Mouse (Mus musculus) megakaryocyte, embryonic 14.5 days (primary cell): Measurements from ENCODE around the gene Pim1. TPM values are rescaled to one million over a fixed set of nuclear protein-coding genes. Genes with fewer than 3 reads are reported as not detected.

ENCODE experiments used
- H3K27me3 ChIP-seq: replicated peaks from 2 replicates; pipeline ENCODE3; 2012; ENCODE audit warnings: inconsistent platforms
- H3K36me3 ChIP-seq: replicated peaks from 2 replicates; pipeline ENCODE3; 2012; ENCODE audit warnings: low read length, inconsistent platforms, mixed read lengths
- H3K4me1 ChIP-seq: 2 replicates; pipeline ENCODE4 v1.6.1; 2012; ENCODE audit warnings: inconsistent platforms
- H3K4me3 ChIP-seq: replicated peaks from 2 replicates; pipeline ENCODE3; 2012; ENCODE audit warnings: moderate library complexity, mild to moderate bottlenecking, inconsistent platforms
- H3K9me3 ChIP-seq: 2 replicates; pipeline ENCODE4 v1.6.1; 2012; ENCODE audit warnings: inconsistent platforms
- FLI1 ChIP-seq: IDR thresholded peaks from 2 replicates; pipeline ENCODE4 v1.6.1; 2012; ENCODE audit warnings: low read length, inconsistent platforms, mixed read lengths
- GATA1 ChIP-seq: IDR thresholded peaks from 3 replicates; pipeline ENCODE4 v1.6.1; 2012; ENCODE audit warnings: mixed read lengths, low read length, inconsistent platforms, borderline replicate concordance
- polyA plus RNA-seq: library from polyadenylated mRNA; stranded (reverse); fragments of >175 nt; gene quantifications from 2 replicates; pipeline ENCODE4 v1.2.3, GENCODE M21; 2012; ENCODE audit warnings: low replicate concordance; ENCODE audit not compliant: insufficient read depth

The Pim1 gene
- polyA plus RNA-seq, 1 experiment, result 350 TPM

DNA sequence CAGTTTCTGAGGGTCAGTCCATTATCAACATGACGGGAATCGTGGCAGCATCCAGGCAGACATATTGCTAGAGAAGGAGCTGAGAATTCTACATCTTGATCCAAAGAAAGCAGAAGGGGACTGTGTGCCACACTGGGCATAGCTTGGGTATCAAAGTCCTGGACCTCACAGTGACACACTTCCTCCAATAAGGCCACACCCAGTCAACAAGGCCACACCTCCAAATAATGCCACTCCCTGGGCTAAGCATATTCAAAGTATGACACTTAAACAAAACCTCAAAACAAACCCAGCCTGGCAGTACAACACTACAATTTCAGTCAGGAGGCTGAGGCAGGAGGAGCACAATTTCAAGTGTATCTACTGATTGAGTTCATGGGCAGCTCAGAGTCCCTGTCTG lies 7.3 kb upstream of the Pim1 start:
- H3K27me3 ChIP-seq, result no peaks in the 10 kb centered on the region
- no peak overlapping the region for H3K4me3 ChIP-seq
- peaks cover 18% of the 10 kb centered on the region; the same call in 1 of the 2 replicates for H3K9me3 ChIP-seq
- TF ChIP-seq GATA1 (no peak), FLI1 (no peak)
- H3K4me1 ChIP-seq, result peaks cover 65% of the 10 kb centered on the region
- peaks cover 17% of the 10 kb centered on the region for H3K36me3 ChIP-seq

DNA sequence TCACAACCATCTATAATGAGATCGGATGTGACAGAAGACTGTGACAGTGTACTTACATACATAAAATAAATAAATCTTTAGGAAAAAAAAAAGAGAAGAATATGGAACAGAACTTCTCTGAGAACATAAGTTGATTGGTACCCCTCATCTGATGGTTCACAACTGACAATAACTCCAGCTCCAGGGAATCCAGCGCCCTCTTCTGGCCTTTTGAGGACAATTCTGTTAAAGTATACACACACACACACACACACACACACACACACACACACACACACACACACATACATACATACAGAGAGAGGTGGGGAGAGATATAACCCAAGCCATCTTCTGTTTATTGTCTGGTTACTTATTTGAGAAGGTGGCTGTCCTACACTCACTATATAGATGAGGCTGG lies 6.1 kb upstream of the Pim1 start:
- TF ChIP-seq GATA1 (no peak), FLI1 (no peak)
- Histone ChIP-seq H3K4me1 (peaks cover 70% of the 10 kb centered on the region), H3K36me3 (peaks cover 17% of the 10 kb centered on the region), H3K4me3 (no peak overlapping the region), H3K27me3 (no peaks in the 10 kb centered on the region), H3K9me3 (peaks cover 18% of the 10 kb centered on the region; the same call in 1 of the 2 replicates)

DNA sequence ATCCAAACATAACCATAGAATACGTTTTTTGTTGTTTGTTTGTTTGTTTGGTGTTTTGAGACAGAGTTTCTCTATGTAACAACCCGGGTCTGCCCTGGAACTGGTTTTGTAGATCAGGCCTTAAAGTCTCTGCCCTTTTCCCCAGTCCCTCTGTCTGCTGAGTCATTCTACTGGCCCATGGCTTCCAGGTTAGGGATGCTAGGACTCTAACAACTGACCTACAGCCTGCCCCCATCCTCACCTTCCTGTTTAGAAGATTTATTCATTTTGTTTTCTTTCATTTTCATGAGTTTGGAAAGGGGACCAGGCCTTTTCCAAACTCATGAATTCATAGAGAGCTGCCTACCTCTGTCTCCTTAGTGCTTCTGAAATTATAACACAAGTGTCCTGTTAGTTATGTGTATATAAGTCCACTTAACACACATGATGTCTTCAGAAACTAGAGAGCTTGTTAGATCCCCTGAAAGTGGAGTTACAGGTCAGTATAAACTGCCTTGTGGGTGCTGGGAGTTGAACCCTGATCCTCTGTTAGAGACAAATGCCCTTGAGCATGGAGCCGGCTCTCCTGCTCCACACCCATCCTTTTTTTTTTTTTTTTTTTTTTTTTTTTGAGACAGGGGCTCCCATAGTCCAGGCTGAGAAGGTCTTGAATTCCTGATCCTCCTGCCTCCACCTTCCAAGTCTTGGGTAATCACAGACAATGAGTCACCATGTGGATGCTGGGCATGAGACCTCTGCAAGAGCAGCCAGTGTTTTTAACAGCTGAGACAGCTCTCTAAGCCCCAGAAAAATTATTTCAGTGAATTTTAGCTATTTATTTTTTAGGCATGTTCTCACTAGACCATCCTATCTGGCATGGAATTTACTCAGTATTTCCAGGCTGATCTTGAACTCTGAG lies 5.0 kb upstream of the Pim1 start:
- H3K4me3 ChIP-seq, result no peak overlapping the region
- TF ChIP-seq FLI1, result no peak
- TF ChIP-seq GATA1, result no peak
- peaks cover 68% of the 10 kb centered on the region for H3K4me1 ChIP-seq
- no peaks in the 10 kb centered on the region for H3K27me3 ChIP-seq
- peaks cover 17% of the 10 kb centered on the region for H3K36me3 ChIP-seq
- peaks cover 18% of the 10 kb centered on the region; the same call in 1 of the 2 replicates for H3K9me3 ChIP-seq

DNA sequence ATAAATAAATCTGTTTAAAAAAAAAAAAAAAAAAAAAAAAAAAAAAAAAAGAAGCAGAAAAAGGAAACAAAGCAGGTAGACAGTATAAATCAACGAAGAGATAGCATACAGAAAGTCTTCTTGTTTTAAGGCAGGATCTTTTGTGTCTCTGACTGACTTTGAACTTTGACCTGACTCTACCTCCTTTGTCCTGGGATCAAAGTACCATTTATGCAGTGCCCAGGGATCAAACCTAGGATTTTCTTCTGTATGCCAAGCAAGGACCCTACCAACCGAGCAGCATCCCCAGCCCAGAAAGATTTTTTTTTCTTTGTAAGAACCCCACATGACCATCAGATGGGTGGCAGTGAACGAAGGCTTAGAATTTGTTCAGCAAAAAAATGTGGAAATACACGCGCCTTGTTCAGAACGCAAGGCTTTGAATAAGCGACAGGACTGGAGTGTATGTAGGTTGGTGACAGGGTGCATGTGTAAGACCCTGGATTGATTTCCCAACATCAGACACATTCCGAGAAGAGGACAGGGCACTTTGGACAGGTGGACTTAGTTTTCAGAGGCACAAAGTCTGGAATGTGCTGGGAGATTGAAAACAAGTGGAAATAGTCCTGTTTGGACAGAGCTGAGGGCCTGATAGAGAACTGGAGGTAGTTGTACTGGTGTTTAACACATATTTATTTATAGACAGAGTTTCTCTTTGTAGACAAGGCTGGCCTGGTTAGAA lies 2.1 kb upstream of the Pim1 start:
- H3K27me3 ChIP-seq, result no peaks in the 10 kb centered on the region
- H3K4me1 ChIP-seq, result peaks cover 53% of the 10 kb centered on the region
- peaks cover 29% of the 10 kb centered on the region for H3K36me3 ChIP-seq
- H3K4me3 ChIP-seq, result peak overlapping the region; percentile 99
- H3K9me3 ChIP-seq, result peaks cover 4% of the 10 kb centered on the region; the same call in 1 of the 2 replicates
- no peak for TF ChIP-seq FLI1
- no peak for TF ChIP-seq GATA1

DNA sequence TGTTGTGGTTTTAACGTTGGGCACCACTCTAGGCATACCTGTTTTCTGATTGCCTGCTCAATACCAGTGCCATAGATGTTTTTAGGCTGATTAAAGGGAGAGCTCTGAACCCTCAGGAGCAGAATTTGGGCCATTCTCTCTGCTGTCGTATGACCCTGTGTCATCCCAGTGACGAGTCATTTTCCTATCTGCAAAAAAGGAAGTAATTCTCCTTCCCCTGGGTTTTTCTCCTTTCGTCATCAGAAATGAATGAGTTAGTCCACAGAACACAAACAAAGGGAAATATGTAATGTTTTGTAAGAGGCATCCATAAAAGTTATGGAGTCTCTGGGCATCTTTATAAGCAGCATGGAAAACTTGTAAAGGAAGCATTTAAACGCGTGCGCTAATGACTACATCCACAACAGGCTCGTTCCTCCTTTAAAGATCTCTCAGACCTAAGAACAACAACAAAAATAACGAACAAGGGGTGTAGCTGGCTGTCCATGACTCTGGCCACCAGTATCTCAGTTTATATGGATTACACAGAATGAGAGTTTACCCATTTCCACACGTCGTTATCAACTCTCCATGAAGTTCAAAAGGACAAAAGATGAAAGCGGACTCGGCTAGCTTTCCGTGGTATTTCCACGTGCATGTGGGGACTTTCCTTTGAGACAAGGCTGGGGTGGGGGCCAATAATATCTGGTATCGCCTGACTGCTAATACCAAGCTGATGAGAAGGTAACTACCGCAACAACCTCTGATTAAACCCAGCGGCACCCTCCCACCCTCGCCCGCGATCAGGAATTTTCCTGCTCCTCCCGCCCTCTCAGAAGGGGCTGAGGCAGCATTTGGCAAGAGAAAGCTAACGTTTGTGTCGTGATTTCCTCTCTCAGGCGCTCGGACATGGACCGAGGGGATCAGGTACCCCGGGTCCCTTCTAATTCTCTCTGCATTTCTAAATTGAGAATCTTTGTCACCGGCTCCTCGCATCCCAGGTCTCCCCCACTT lies 1.3 kb upstream of the Pim1 start:
- peaks cover 34% of the 10 kb centered on the region for H3K36me3 ChIP-seq
- peaks cover 57% of the 10 kb centered on the region for H3K4me1 ChIP-seq
- TF ChIP-seq FLI1 (no peak), GATA1 (no peak)
- no peaks in the 10 kb centered on the region for H3K9me3 ChIP-seq
- no peaks in the 10 kb centered on the region for H3K27me3 ChIP-seq
- peak overlapping the region; percentile 99 for H3K4me3 ChIP-seq

DNA sequence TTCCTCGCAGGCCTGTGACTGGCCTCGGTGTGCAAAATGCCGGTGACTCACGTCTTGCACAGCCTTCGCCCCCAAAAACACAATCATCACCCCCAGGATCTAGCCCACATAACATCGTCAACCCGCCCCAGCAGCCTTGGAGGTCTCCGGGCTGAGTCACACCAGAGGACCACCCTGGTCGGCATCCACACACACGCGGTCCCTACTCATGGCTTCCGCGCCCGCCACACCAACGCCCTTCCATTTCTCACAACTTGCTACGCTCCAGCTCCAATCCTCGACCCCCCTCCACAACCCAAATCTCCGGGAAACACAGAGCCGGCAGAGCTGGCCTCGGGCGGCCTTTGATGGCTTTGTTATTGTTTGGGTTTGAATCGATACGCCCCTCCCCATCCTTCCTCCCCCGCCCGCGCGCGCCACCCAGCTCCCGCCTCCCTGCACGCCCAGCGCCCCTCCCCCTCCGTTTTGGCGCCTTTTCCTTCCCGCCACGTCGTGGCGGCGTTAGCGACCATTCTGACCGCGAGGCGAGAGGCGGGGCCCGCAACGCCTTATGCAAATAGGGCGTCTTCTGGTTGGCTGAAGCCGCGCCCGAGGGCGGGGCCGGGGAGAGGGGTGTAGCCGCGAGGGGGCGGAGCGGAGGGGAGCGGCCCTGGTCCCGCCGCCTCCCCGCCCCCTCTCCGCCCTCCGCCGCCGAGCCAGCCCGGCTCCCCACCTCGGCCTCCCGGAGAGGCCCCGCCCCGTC lies 411 bp upstream of the Pim1 start:
- TF ChIP-seq FLI1 (peak; percentile 30; the same call in 1 of the 2 replicates), GATA1 (no peak)
- Histone ChIP-seq H3K9me3 (no peaks in the 10 kb centered on the region), H3K4me3 (peak overlapping the region; percentile 99), H3K27me3 (no peaks in the 10 kb centered on the region), H3K36me3 (peaks cover 40% of the 10 kb centered on the region), H3K4me1 (peaks cover 58% of the 10 kb centered on the region)

DNA sequence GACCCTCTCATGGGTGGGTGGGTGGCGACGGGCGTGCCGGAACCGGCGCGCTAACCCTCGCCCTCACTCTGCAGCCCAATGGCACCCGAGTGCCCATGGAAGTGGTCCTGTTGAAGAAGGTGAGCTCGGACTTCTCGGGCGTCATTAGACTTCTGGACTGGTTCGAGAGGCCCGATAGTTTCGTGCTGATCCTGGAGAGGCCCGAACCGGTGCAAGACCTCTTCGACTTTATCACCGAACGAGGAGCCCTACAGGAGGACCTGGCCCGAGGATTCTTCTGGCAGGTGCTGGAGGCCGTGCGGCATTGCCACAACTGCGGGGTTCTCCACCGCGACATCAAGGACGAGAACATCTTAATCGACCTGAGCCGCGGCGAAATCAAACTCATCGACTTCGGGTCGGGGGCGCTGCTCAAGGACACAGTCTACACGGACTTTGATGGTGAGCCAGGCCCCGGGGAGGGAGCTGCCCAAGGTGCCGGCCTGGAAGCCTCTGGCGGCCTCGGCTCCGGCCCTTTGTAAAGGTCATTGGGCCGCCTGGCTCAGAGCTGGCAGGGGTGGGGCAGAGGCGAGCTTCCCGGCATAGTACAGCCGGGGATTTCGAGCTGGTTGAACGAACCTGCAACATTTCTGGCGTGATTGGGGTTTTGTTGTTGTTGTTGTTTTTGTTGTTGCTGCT lies 1.2 kb downstream of the Pim1 start:
- Histone ChIP-seq H3K27me3 (no peaks in the 10 kb centered on the region), H3K4me3 (peak overlapping the region; percentile 99), H3K36me3 (peaks cover 48% of the 10 kb centered on the region), H3K4me1 (peaks cover 51% of the 10 kb centered on the region), H3K9me3 (no peaks in the 10 kb centered on the region)
- TF ChIP-seq GATA1 (no peak), FLI1 (no peak)
